8 mouse cellular contexts compared by ENCODE assay signal in genomic region chr11:3774463-3775262, GRCm38 (mm10).
DNase-seq lines count a peak whose midpoint lies in the region; ATAC-seq and TF ChIP-seq lines count a peak whose summit lies in the region.

No protein-coding gene starts in this region.

- DNase-seq in frontal cortex, postnatal 10 days (ENCODE audit: low spot score in 2 of 2), result no peak
- peak; percentile 8 to 9 for DNase-seq in B cell, adult 2 months
- peak; percentile 67 to 69 for DNase-seq in cerebellum, postnatal 10 days
- no peak for DNase-seq in heart, postnatal 0 days (ENCODE audit: low spot score)
- DNase-seq in limb, embryonic 14.5 days (ENCODE audit: low spot score), result no peak
- peak; percentile 58 for DNase-seq in neural tube, embryonic 10.5 days (ENCODE audit: extremely low spot score, low spot score)
- no peak for DNase-seq in adipocyte (ENCODE audit: low spot score)

- H3K27ac ChIP-seq in heart, postnatal 0 days (ENCODE audit: low read depth), result no peak overlapping the region
- no peak overlapping the region for H3K27ac ChIP-seq in limb, embryonic 14.5 days (replicated peaks; ENCODE audit: low read depth, low read length)

- H3K9ac ChIP-seq in heart, postnatal 0 days (replicated peaks; ENCODE audit: low read depth, low read length), result no peak overlapping the region
- no peak overlapping the region for H3K9ac ChIP-seq in limb, embryonic 14.5 days (ENCODE audit: low read depth, low read length, severe bottlenecking)

- no peak for TF ChIP-seq EP300 in heart, postnatal 0 days (IDR thresholded peaks at IDR 0.05; ENCODE audit: low read depth)

- H3K27me3 ChIP-seq in heart, postnatal 0 days (ENCODE audit: control insufficient read depth, insufficient read depth, low read length), result peaks cover 37% of the 10 kb centered on the region
- peaks cover 34% of the 10 kb centered on the region for H3K27me3 ChIP-seq in limb, embryonic 14.5 days (ENCODE audit: control insufficient read depth, insufficient read depth, low read length)

- 2% methylated on average over 47 of the region's 56 CpGs for WGBS in heart, postnatal 0 days
- WGBS in limb, embryonic 14.5 days, result 2% methylated on average over 54 of the region's 56 CpGs

- TF ChIP-seq POLR2A in limb, embryonic 14.5 days (IDR thresholded peaks at IDR 0.05; ENCODE audit: borderline replicate concordance, extremely low read depth, insufficient read depth, insufficient read length), result no peak

- TF ChIP-seq CTCF in heart, postnatal 0 days (IDR thresholded peaks at IDR 0.05; ENCODE audit: low read depth), result no peak

- no peaks in the 10 kb centered on the region for H3K4me1 ChIP-seq in heart, postnatal 0 days (ENCODE audit: control insufficient read depth, insufficient read depth)
- H3K4me1 ChIP-seq in limb, embryonic 14.5 days (ENCODE audit: control insufficient read depth, insufficient read depth, low read length), result 0 out of 2 replicates have a peak, but pooled peaks cover 3% of the 10 kb centered on the region

- ATAC-seq in frontal cortex, adult (ENCODE audit: low TSS enrichment), result peak; percentile 39
- ATAC-seq in heart, postnatal 0 days (ENCODE audit: insufficient read depth, low read depth), result peak; percentile 33
- ATAC-seq in limb, embryonic 14.5 days (ENCODE audit: low FRiP score, low read depth), result no peak

- H3K4me3 ChIP-seq in heart, postnatal 0 days (ENCODE audit: low read depth, low read length), result peak overlapping the region; percentile 21
- H3K4me3 ChIP-seq in limb, embryonic 14.5 days (replicated peaks; ENCODE audit: low read length), result peak overlapping the region; percentile 25

- peak overlapping the region; percentile 36 for H3K4me2 ChIP-seq in heart, postnatal 0 days (ENCODE audit: low read depth, low read length)
- peak overlapping the region; percentile 47 for H3K4me2 ChIP-seq in limb, embryonic 14.5 days (replicated peaks; ENCODE audit: low read depth, low read length, severe bottlenecking)

- H3K36me3 ChIP-seq in heart, postnatal 0 days (replicated peaks; ENCODE audit: control insufficient read depth, insufficient read depth, low read length), result no peaks in the 10 kb centered on the region
- H3K36me3 ChIP-seq in limb, embryonic 14.5 days (ENCODE audit: control insufficient read depth, insufficient read depth, low read length), result no peaks in the 10 kb centered on the region

- no peaks in the 10 kb centered on the region for H3K9me3 ChIP-seq in heart, postnatal 0 days (replicated peaks; ENCODE audit: control insufficient read depth, low read length)
- H3K9me3 ChIP-seq in limb, embryonic 14.5 days (ENCODE audit: control insufficient read depth, low read length), result no peaks in the 10 kb centered on the region

Comparison
In these comparisons a context has a peak if more than half of its experiments do, and no peak if none do; other contexts are left out.
1. DNase-seq: peak in B cell, adult 2 months (2 of 2), cerebellum, postnatal 10 days (2 of 2) and neural tube, embryonic 10.5 days (single experiment); none in frontal cortex, postnatal 10 days (0 of 2), heart, postnatal 0 days (single experiment), limb, embryonic 14.5 days (single experiment) and adipocyte (single experiment).